Mouse (Mus musculus) limb, embryonic 13.5 days (tissue): ENCODE results near the gene Fanca. TPM values are rescaled to one million over a fixed set of nuclear protein-coding genes. Genes with fewer than 3 reads are reported as not detected.

Experiments
- ATAC-seq: fragments of 200-750 bp; cut with Nextera tagmentation; 2 replicates; pipeline ENCODE4 v1.8.0; 2017; ENCODE audit warnings: low read depth, moderate number of reproducible peaks, moderate TSS enrichment; ENCODE audit not compliant: low FRiP score
- H3K27ac ChIP-seq: fragments of 300-500 bp; sonication (generic); 2 replicates; pipeline ENCODE4 v1.5.1; 2015; ENCODE audit warnings: inconsistent platforms, mild to moderate bottlenecking, moderate library complexity
- H3K27me3 ChIP-seq: fragments of 300-500 bp; sonication (generic); 2 replicates; pipeline ENCODE4 v1.6.1; 2015; ENCODE audit warnings: mild to moderate bottlenecking, inconsistent platforms
- H3K36me3 ChIP-seq: fragments of 300-500 bp; sonication (generic); 2 replicates; pipeline ENCODE4 v1.6.1; 2015; ENCODE audit warnings: inconsistent platforms, mild to moderate bottlenecking, moderate library complexity
- H3K4me1 ChIP-seq: fragments of 300-500 bp; sonication (generic); 2 replicates; pipeline ENCODE4 v1.6.1; 2015; ENCODE audit warnings: inconsistent platforms
- H3K4me2 ChIP-seq: fragments of 300-500 bp; sonication (generic); replicated peaks from 2 replicates; pipeline ENCODE4 v1.6.1; 2015; ENCODE audit warnings: inconsistent platforms, mild to moderate bottlenecking, moderate library complexity
- H3K4me3 ChIP-seq: fragments of 300-500 bp; sonication (generic); 2 replicates; pipeline ENCODE4 v1.5.1; 2015; ENCODE audit warnings: moderate library complexity, mild to moderate bottlenecking, inconsistent platforms
- H3K9ac ChIP-seq: fragments of 300-500 bp; sonication (generic); 2 replicates; pipeline ENCODE4 v1.6.1; 2015; ENCODE audit warnings: mild to moderate bottlenecking, inconsistent platforms
- H3K9me3 ChIP-seq: fragments of 300-500 bp; sonication (generic); 2 replicates; pipeline ENCODE4 v1.6.1; 2016; ENCODE audit warnings: inconsistent platforms
- WGBS: fragments of 180-500 bp; shearing (Covaris S2); methylation state at CpG from one replicate; pipeline ENCODE4 v1.1.7; 2015; 5-methylcytosine and 5-hydroxymethylcytosine counted together
- polyA plus RNA-seq: library from polyadenylated mRNA; unstranded; fragments of >200 nt; fragmentation: Nextera tagmentation; extraction: Ambion mirVana; gene quantifications from 2 replicates; pipeline ENCODE4 v1.2.1, GENCODE M21; 2015

Fanca gene
- 26.4 and 27.2 TPM in 2 replicates for polyA plus RNA-seq

DNA sequence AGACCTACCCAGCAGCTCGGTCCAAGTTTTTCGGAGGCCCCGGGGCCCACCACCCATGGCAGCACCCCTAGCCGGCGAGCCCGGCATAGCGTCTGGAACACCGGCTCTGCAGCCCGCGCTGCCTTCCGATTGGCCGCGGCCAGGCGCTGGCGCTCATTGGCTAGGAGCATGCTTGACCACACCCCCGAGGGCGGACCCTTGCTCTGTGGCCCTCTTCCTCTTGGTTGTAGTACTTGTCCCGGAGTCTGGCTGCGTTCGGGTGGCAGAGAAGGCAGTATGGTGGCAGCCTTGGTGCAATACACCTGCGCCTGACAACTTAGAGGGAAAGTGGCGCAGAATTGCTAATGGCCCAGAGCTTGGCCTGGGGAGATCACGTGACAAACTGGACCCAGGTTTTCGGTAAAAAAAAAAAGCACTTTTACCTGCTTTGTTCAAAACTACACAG, at the start of gene Fanca:
Gene Fanca, minus strand, starts transcription at position 110 of the 445 bp plus-strand sequence.
- peak; percentile 99 for ATAC-seq
- WGBS, result under 1% methylated on average over 24 of the region's 24 CpGs
- Histone ChIP-seq H3K4me2 (peak within 1 kb of the TSS; percentile 85), H3K4me1 (peaks cover 18% of the 10 kb centered on the region), H3K9me3 (no peaks in the 10 kb centered on the region), H3K27me3 (no peaks in the 10 kb centered on the region), H3K4me3 (peak within 1 kb of the TSS; percentile 62), H3K36me3 (no peaks in the 10 kb centered on the region), H3K27ac (no peak within 1 kb of the TSS), H3K9ac (peak within 1 kb of the TSS; percentile 80)

DNA sequence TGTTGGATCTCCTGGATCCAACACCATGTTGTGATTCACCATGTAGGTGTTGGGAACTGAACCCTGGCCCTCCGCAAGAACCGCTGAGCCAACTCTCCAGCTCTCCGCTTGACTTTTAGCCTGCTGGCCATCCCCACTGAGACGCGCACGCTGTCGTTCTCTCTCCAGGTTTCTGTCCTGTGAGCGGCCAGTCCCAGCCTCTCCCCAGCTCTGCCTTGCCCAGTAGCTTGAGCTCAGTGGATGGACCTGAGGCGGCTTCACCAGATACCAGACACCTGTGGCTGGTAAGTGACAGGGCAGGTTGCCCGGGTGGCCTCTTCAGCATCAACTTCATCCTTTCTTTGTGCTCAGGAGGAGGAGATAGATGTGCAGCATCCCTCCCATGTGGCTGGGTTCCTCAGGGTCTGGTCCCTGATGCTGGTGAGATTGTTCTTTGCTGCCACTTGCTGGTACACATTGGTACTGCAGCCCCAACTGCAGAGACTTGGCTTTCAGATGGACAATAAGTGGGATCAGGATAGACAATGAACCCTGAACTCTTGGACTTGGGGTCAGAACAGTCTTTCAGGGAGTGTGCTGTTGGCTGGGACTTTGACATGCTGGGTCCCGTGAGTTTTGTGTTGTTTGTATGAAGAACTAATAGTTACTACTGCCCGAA, 42.8 kb upstream of the Fanca start:
- H3K27ac ChIP-seq, result no peak overlapping the region
- ATAC-seq, result no peak
- H3K4me3 ChIP-seq, result no peak overlapping the region
- H3K9ac ChIP-seq, result no peak overlapping the region
- H3K4me2 ChIP-seq, result no peak overlapping the region
- H3K27me3 ChIP-seq, result no peaks in the 10 kb centered on the region
- no peaks in the 10 kb centered on the region for H3K4me1 ChIP-seq
- WGBS, result 45% methylated on average over 12 of the region's 12 CpGs
- no peaks in the 10 kb centered on the region for H3K36me3 ChIP-seq
- H3K9me3 ChIP-seq, result no peaks in the 10 kb centered on the region

DNA sequence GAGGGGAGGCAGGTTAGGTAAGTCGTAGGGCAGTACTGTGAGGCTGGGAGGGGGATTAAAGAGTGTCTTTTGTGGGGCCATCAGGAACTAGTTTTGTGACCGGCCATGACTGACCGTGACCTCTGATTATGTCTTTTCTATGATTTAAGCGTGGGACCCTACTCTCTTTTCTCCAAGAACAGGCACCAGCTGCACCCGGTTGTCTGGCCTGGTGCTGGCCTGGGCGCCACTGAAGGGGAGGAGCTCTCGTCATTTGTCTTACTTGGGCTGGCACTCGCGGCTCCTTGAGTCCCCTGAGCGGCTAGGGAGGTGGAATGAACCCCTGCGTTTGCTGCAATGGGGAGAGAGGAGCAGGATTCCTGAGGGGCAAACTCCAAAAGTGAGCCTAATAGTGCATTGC, 34.8 kb upstream of the Fanca start:
- ATAC-seq, result no peak
- 46% methylated on average over 11 of the region's 11 CpGs for WGBS
- Histone ChIP-seq H3K4me1 (peaks cover 10% of the 10 kb centered on the region), H3K9me3 (no peaks in the 10 kb centered on the region), H3K4me2 (no peak overlapping the region), H3K36me3 (no peaks in the 10 kb centered on the region), H3K27me3 (peaks cover 16% of the 10 kb centered on the region), H3K27ac (no peak overlapping the region), H3K9ac (no peak overlapping the region), H3K4me3 (no peak overlapping the region)

DNA sequence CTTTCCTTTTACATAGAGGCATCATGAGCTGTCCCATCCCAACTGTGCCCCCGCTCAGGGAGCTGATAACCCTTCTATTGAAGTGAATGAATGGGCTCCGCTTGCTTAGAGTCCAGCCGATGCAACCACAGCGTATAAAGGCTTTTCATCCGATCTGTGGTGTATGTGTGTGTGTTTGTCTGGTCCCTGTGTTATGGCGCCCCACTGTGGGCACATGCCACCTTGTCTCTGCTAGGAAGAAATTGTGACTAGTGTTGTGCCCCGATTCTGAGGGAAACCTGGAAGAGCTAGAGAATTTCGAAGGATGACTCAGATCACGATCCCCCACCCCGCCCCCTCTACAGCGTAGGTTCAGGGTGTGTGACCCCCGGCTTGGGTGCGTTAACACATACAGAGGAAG, 34.4 kb upstream of the Fanca start:
- H3K9ac ChIP-seq, result no peak overlapping the region
- H3K27ac ChIP-seq, result no peak overlapping the region
- no peaks in the 10 kb centered on the region for H3K9me3 ChIP-seq
- H3K4me2 ChIP-seq, result no peak overlapping the region
- no peak overlapping the region for H3K4me3 ChIP-seq
- no peak for ATAC-seq
- no peaks in the 10 kb centered on the region for H3K36me3 ChIP-seq
- peaks cover 14% of the 10 kb centered on the region for H3K4me1 ChIP-seq
- 70% methylated on average over 13 of the region's 13 CpGs for WGBS
- peaks cover 16% of the 10 kb centered on the region for H3K27me3 ChIP-seq

DNA sequence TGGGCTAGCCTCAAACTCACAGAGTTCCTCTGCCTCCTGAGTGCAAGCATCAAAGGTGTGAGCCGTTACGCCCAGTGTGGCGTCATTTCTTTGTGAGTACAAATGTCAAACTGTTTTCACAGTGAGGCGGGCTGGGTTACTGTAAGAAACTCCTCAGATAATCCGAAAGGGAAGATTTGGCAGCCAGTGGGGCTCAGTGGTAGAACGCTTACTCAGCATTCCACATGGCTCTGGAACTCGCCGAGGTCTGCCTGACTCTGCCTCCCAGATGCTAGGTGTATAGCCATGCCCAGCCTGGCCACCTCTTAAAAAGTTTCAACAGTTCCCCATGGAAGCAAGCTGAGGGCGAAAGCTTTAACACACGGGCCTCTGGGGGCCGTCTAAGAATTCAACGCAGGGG, 33.7 kb upstream of the Fanca start:
- no peak for ATAC-seq
- Histone ChIP-seq H3K4me1 (peaks cover 16% of the 10 kb centered on the region), H3K36me3 (no peaks in the 10 kb centered on the region)

DNA sequence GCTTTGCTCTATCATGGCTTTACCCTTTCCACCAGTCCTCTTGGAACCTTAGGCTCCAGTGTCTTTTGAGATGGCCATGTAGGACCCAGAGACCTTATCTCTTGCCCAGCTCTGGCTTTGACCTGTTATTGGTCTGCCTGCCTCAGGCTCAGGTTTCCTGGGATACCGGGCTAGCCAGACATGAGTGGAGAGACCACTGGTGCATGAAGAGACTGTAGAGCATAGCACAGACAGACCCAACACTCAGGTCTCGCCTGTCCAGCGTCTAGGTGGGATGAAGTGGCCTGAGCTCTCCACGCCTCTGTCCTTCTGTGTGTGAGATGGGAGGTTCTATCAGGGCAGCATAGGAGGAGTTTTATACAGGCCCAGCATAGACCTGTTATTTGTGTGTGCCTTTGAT, 30.7 kb upstream of the Fanca start:
- 82% methylated on average over 4 of the region's 4 CpGs for WGBS
- Histone ChIP-seq H3K4me1 (peaks cover 16% of the 10 kb centered on the region), H3K27ac (no peak overlapping the region), H3K4me2 (no peak overlapping the region), H3K4me3 (no peak overlapping the region), H3K36me3 (no peaks in the 10 kb centered on the region), H3K9ac (no peak overlapping the region), H3K9me3 (no peaks in the 10 kb centered on the region), H3K27me3 (peaks cover 14% of the 10 kb centered on the region)
- no peak for ATAC-seq

More for the DNA sequence above, 33.7 kb upstream of the Fanca start:
- Histone ChIP-seq H3K27me3 (peaks cover 16% of the 10 kb centered on the region), H3K27ac (no peak overlapping the region), H3K9me3 (no peaks in the 10 kb centered on the region), H3K9ac (no peak overlapping the region), H3K4me2 (no peak overlapping the region), H3K4me3 (no peak overlapping the region)
- 80% methylated on average over 12 of the region's 12 CpGs for WGBS

DNA sequence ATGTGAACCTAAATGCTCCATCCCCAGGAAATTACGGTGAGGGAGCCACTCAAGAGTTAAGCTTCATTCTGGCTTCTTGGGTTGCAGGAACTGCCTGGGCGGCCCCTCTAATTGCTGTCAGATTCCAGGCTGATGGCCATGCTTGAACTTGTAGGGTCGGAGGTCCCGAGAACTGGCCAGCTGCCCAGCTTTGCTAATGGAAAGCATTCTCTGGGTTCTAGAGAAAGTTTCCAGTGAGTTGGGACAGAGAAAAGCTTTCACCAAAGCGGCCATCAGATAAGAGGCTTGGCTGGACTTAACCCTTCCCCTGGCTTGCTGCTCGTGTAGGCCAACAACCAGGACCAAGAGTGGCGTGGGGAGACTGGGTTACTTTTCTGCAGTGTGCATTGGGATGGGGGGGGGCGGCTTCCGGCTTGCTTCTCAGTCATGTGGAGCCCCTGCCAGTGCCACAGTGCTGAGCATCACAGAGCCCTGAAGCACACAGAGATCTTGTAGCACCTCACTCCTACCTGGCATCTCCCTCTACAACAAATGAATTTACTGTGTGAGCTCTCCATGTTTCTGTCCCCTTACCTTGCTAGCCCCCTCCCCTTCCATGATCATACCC, 30.0 kb upstream of the Fanca start:
- ATAC-seq, result no peak
- Histone ChIP-seq H3K27me3 (peaks cover 7% of the 10 kb centered on the region; the same call in 1 of the 2 replicates), H3K27ac (no peak overlapping the region), H3K9ac (no peak overlapping the region), H3K4me3 (no peak overlapping the region), H3K4me2 (0 out of 2 replicates have a peak overlapping the region, but pooled peaks have one; percentile 7), H3K9me3 (no peaks in the 10 kb centered on the region), H3K36me3 (no peaks in the 10 kb centered on the region), H3K4me1 (peaks cover 16% of the 10 kb centered on the region)
- 30% methylated on average over 9 of the region's 9 CpGs for WGBS

DNA sequence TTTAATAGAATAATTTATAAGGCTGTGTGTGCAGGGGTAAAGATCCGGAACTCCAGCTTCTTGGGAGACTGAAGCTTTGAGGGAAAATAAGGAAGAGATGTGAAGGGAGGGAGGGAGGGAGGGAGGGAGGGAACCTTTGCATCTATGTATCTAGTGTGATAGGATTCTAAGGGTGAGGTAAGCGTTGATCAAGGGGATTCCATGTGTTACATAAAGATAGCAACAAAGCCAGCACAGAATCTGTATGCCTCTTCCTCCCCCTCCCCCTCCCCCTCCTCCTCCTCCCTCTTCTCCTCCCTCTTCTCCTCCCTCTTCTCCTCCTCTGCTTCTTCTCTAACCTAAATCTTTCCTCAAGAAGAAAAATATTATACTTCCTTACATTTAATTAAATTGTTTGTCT, 28.9 kb upstream of the Fanca start:
- no peak overlapping the region for H3K9ac ChIP-seq
- H3K36me3 ChIP-seq, result no peaks in the 10 kb centered on the region
- no peaks in the 10 kb centered on the region for H3K27me3 ChIP-seq
- ATAC-seq, result no peak
- H3K27ac ChIP-seq, result no peak overlapping the region
- H3K4me1 ChIP-seq, result peaks cover 16% of the 10 kb centered on the region
- H3K9me3 ChIP-seq, result no peaks in the 10 kb centered on the region
- H3K4me3 ChIP-seq, result no peak overlapping the region
- 72% methylated on average over 2 of the region's 2 CpGs for WGBS
- no peak overlapping the region for H3K4me2 ChIP-seq

DNA sequence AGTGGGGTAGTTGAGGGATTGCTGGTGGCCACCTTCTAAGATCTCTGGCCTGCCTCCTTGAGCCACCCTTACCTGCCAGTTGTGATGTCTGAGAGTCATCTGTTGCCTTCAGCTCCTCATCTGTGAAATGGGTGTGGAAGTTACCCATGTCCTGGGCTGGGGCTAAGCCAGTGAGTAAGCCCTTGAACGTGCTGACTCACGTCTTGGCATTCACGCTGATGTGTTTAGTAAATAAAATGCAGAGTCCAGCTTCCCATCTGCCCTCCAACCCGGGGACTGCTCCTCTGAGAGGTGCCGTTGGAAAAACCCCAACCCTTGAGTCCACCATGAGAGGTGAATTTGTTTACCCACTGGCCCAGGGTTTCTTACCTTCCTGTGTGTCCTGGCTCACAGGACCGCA, 27.5 kb upstream of the Fanca start:
- Histone ChIP-seq H3K9me3 (no peaks in the 10 kb centered on the region), H3K4me1 (peaks cover 16% of the 10 kb centered on the region), H3K4me3 (no peak overlapping the region), H3K9ac (no peak overlapping the region), H3K27me3 (no peaks in the 10 kb centered on the region), H3K4me2 (no peak overlapping the region), H3K36me3 (no peaks in the 10 kb centered on the region), H3K27ac (no peak overlapping the region)
- no peak for ATAC-seq
- WGBS, result 84% methylated on average over 6 of the region's 6 CpGs

DNA sequence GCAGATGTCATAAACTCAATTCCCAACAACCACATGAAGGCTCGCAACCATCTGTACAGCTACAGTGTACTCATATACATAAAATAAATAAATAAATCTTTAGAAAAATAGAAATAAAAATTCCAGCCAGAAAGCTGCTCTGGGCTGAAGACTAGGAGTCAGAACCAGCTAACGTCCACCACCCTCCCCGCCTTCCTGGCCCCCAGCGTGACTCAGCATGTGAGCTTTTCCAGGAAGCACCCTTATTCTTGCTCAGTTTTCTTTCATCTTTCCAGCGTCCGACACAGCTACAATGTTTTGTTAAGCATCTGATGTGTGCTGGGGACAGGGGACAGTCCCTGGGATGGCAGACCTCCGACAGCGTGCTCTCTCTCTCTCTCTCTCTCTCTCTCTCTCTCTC, 26.8 kb upstream of the Fanca start:
- Histone ChIP-seq H3K36me3 (no peaks in the 10 kb centered on the region), H3K4me1 (peaks cover 16% of the 10 kb centered on the region), H3K4me2 (no peak overlapping the region), H3K27me3 (no peaks in the 10 kb centered on the region), H3K9ac (no peak overlapping the region), H3K9me3 (no peaks in the 10 kb centered on the region), H3K4me3 (no peak overlapping the region), H3K27ac (no peak overlapping the region)
- WGBS, result 79% methylated on average over 8 of the region's 8 CpGs
- ATAC-seq, result no peak

DNA sequence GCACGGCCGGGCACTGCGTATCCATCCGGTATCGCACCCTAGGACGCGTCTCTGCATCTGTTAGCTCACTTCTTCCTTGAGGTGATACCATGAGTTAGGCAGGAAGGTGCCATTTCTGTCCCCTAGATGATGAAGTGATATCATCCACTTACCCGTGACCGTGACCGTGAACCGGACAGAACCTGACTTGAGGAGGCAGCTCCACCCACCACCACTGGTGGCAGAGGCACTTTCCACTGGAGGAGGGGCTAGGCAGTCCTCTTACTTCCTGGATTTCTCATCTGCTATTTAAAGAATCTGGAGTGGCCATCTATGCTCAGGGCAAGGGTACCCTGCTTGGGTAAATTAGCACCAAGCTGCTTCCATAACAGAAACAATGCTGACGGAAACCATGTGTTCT, 25.0 kb upstream of the Fanca start:
- H3K27me3 ChIP-seq, result no peaks in the 10 kb centered on the region
- H3K9me3 ChIP-seq, result no peaks in the 10 kb centered on the region
- H3K36me3 ChIP-seq, result no peaks in the 10 kb centered on the region
- no peak overlapping the region for H3K4me3 ChIP-seq
- ATAC-seq, result no peak
- H3K9ac ChIP-seq, result no peak overlapping the region
- WGBS, result 81% methylated on average over 12 of the region's 12 CpGs
- peaks cover 9% of the 10 kb centered on the region for H3K4me1 ChIP-seq
- no peak overlapping the region for H3K27ac ChIP-seq
- H3K4me2 ChIP-seq, result no peak overlapping the region

DNA sequence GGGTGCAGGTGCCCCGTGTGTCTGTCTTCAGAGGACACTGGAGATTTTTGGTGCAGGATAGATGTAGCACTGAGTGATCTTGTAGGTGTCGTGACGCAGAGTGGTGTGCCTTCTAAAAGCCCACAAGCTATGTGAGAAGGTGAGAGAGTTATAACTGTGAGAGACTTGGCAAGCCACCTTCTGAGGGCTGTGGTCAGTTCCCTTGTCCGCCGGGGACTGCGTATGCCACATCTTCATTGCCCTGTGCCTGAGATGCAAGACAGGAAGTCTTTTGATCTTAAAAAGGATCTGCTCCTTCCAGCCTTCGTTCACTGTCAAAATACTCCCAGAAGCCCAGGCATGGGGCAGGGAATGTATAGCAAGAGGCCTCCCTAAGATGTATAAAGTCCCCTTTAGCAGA, 24.5 kb upstream of the Fanca start:
- Histone ChIP-seq H3K27ac (no peak overlapping the region), H3K9ac (no peak overlapping the region), H3K36me3 (no peaks in the 10 kb centered on the region), H3K9me3 (no peaks in the 10 kb centered on the region), H3K4me3 (no peak overlapping the region), H3K27me3 (no peaks in the 10 kb centered on the region), H3K4me1 (peaks cover 4% of the 10 kb centered on the region; the same call in 1 of the 2 replicates), H3K4me2 (no peak overlapping the region)
- no peak for ATAC-seq
- WGBS, result 72% methylated on average over 7 of the region's 7 CpGs

DNA sequence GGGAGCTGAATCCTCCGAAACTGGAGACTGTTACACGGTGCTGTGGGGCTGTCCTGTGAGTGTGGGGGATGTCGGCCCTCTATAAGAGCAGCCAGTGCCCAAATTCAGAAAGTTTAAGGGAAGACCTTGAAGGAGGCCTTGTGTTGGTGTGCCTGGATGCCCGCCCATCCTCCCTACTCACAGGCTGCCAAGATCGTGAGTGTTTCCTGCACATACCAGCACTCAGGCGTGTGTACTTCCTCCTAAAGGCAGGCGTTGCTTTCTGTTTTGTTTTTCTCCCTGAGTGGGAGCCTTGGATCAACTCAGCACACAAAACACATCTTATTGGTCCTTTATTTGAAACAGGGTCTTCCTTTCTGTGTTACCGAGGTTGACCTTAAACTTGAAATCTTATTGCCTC, 23.9 kb upstream of the Fanca start:
- Histone ChIP-seq H3K27me3 (no peaks in the 10 kb centered on the region), H3K4me2 (no peak overlapping the region), H3K9me3 (no peaks in the 10 kb centered on the region), H3K4me1 (no peaks in the 10 kb centered on the region), H3K4me3 (no peak overlapping the region), H3K27ac (no peak overlapping the region), H3K36me3 (no peaks in the 10 kb centered on the region), H3K9ac (no peak overlapping the region)
- ATAC-seq, result no peak
- WGBS, result 82% methylated on average over 8 of the region's 8 CpGs
